Mouse (Mus musculus): ENCODE measurements around the gene Arl4a.

Gene Arl4a

DNA sequence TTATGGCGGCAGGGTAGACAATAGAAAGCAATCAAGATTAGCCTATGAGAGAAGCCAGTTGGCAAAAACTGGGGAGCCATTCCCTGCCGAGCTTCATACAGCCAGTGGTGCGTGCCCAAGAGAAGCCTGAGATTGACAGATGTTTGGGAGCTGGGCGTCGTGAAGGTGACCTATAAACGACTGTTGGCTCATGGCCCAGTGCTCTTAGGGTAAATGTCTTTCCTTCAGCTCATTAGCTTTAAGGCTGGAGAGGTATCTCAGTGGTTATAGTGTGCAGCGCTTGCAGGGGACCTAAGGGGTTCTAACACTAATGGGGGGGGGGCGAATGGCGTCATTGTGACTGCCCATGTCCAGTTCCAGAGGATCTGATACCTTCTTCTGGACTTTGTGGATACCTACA, 21.8 kb downstream of the Arl4a start:
- in situ Hi-C loops (cut with MboI, MseI) = loop anchor here (25.0 kb wide), 1 partner anchor 1229 kb away; the partner anchor contains the start of gene Etv1

DNA sequence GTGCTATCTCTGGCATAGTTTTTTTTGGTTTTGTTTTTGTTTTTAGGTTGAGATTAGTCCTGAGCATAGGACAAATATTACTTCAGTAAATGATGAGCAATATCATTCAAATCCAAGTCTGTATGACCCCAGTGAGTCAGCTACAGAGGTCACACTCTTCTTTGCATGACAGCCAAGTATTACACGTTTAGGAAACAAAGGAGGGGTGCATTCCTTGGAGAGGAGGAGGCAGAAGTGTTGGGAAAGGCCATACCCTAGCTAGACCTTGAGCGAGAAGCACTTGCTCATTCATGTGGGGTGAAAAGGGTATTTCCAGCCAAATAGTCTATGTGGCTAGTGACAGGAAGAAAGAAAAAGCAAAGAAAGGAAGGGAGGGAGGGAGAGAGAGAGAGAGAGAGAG, 28.0 kb downstream of the Arl4a start:
- in situ Hi-C loops (cut with MboI, MseI) = loop anchor here (25.0 kb wide), 1 partner anchor 1223 kb away; the partner anchor contains the start of gene Etv1

DNA sequence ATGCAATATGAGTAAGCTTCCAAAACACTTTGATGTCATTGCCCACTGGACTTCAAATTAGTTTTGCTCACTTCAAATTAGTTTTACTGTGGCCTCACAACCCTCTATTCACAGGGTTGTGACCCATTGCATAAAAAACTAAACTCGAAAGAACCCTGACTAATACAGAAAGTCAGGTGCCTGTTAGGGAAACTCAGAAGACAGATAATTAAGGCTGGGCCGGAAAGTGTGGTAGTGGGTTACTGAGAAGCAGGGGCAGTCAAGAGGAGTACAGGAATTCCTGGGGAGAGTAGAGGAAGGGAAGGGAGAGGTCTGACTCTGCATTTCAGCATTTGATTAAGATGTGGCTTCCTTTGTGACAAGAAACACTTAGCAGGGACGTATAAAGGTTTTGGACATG, 29.4 kb downstream of the Arl4a start:
- in situ Hi-C loops (cut with MboI, MseI) = loop anchor here (25.0 kb wide), 1 partner anchor 1221 kb away; the partner anchor contains the start of gene Etv1

DNA sequence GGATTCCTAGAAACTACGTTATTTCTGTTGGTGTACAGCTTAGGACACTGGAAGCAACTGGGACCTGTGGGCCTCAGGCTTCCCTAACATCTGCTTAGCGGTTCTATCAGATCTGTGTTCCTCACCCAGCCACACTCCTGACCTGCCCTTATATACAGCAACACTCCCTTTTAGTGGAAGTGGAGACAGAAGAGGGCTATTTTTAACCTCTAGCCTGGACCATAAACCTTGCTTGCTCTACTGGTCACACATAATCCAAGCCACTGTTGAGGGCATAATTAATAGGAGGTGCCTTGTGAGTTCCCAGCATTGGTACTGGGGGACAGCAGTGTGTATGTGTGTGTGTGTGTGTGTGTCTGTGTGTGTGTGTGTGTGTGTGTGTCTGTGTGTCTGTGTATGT, 33.1 kb downstream of the Arl4a start:
- in situ Hi-C loops (cut with MboI, MseI) = loop anchor here (25.0 kb wide), 1 partner anchor 1217 kb away; the partner anchor contains the start of gene Etv1

DNA sequence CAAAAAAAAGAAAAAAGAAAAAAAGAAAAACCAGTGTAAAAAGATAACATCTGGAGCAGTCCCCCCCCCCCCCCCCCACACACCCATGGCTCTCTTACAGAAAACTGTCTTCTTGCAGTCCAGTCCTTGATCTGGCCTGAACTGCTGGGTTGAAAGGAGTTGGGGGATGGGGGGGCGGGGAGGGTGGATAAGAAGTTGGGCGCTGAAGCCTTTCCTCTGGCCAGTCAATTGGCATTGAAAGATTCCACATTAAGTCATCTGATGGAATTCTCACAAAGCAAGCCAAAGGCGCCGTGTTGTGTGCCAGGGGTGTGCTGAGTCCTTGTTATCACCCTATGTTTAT, 39.0 kb downstream of the Arl4a start:
- in situ Hi-C loops (cut with MboI, MseI) = no loop called here

DNA sequence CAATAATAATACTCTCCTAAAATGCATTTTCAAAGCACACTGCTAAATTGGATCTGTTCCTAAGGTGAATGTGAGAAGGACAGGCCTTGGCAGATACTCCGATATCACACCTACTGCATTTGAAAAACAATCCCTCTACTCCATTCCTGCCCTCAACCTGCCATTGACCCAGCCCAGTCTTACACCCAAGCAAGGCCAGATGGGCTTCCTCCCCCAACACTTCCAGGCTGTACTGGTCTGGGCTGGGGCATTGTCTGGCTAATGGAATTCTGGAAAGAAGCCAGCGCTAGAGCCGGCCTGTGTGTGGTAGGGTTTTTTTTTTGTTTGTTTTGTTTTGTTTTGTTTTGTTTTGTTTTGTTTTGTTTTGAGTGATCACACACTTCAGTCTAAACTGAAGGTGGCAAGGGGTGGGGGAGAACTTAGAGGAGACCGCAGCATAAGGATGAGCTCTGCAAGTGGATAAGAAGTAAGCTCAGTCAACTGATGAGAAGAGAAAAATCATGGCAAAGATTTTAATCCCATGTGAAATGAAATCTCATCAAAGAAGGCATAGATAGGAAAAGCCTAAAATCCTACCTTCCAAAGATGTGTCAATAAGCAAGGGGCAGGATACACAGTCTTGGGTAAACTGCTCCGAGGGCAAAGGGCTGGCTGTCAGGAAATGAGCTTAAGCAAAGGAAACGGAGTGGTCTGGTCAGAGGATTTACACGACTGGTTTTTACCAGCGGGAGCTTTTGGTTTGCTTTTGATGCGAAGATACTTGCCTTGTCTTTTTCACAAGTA, 39.6 kb downstream of the Arl4a start:
- in situ Hi-C loops (cut with MboI, MseI) = no loop called here

DNA sequence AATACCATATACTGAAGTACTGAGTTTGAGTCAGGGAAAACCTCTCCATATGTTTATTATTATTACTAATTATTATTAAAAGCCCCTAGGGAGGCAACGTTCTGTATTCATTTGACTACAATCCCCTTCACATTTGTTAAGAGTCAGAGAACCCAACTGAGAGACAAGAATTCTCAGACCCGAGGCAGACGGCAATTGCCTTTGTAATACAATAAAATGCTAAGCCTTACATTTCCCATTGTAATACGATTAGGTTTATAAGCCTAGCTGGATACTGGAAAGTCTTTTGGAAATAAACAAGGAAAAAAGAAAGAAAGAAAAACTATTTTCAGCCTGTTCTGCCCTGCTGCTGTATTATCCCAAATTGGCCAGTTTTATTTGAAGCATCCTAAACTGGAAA, 40.2 kb downstream of the Arl4a start:
- in situ Hi-C loops (cut with MboI, MseI) = no loop called here

DNA sequence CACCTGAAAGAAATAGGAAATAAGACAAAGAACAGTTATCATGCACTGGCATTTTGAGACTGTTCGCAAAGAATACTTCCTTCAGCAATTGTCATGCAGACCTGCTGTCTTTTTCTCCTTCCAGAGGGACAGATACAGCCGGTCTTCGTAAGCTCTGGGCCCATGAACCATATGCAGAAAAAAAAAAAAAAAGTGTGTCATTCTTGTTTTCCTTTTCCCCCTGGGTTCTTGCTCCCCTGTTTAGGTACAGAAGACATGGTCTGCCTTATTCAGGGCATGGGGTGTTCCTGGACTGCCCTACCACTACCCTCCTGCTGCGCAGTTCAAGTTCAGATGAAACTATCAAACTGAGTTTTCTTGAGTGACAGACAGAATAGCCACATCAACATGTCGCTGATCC, 41.8 kb downstream of the Arl4a start:
- in situ Hi-C loops (cut with MboI, MseI) = no loop called here

DNA sequence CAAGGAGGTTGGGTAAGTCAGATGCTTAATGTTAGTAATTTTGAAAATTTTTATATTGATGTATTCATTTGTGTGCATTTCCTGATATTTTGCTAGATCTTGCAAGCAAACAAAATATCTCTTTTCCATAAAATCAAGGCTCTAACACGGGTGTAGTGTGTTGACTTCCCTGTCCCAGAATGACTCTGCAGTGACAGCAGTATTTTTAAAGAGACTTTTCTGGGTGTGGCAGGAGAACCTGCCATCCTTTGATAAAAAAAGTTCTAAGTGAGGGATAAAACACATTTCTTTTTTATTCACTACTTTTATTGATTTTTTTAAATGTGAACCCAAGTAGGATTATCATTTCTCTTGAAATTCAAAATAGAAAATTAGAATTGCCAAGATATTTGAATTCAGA, 42.2 kb downstream of the Arl4a start:
- in situ Hi-C loops (cut with MboI, MseI) = no loop called here

DNA sequence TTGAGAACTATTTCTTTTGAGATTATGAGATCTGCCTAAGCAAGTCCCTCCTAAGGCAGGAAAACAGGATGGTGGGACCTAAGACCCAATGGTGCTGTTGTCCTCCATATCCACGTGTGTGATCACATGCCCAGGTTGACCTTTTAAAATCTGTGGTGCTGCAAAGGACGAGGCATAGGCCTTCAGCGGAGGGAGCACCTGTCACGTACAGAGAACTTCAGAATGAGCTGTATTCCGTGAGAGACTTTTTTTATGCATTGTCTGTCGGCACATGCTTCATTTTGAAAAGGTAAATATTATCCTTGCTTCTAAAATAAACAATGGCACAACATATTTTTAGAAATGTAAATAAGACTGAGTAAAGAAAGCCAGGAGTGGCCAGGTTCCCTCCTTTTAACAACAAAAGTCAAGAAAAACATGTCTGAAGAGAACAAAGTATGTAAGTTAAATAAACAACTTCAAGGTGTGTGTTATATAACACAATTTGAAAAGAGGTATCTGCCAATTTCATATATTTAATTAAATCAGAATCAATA, 45.0 kb downstream of the Arl4a start:
- in situ Hi-C loops (cut with MboI, MseI) = no loop called here

DNA sequence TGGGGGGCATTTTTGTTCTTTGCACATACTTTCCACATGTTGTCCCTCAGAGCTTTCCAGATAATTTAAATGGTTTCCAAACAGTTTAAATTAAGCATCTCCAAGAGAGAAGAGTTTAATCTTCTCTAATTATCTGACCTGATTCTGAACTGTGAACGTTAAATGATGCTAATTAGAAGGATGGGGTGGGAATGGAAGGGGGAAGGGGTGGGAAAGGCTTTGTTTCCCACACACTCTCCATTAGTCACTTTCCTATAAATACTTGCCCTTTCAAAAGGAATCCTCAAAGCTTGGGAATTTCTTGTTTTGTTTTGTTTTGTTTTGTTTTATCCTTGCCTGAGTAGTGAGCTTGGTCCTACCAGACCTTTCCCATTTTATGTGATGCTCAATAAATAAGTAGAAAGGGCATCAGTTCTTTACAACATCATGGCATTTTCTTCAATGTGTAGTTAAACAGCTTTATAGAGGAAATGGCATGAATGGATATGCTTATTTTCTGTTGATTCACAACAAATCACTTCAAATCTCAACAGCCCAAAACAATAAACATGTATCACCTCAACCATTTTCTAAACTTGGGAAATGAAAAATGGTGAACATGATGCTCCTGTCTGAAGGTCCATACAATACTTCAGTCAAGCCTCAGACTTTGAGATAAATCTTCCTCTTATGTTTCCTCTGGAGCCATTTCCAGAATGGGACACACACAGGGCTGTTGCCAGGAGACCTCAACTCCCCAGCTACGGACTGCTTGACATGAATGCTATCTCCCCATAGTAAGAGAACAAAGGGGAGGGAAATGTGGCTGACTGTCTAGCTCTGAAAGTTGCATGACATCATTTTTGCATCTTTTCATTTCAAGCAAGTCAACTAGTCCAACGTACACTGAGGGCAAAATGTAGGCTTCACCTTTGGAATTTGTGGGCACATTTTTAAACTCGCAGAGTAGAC, 46.7 kb downstream of the Arl4a start:
- in situ Hi-C loops (cut with MboI, MseI) = no loop called here

DNA sequence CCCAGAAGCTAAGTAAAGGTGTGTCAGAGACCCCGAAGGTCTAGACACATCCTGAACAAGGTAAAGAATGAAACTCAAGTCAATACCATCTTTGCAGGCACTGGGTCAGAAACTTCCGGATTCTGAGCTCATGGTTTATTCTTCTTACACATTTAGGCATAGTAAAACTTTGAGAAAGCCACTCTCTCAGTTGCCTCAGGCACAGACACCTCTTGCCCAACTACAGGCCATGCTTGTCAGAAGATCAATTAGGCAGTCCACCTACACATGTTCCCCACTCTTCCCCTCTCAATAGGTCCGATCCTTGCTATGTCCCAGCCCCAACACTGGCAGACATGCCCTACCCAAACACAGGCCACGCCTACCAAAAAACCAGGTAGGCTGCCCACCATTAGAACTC, 48.7 kb downstream of the Arl4a start:
- in situ Hi-C loops (cut with MboI, MseI) = no loop called here

DNA sequence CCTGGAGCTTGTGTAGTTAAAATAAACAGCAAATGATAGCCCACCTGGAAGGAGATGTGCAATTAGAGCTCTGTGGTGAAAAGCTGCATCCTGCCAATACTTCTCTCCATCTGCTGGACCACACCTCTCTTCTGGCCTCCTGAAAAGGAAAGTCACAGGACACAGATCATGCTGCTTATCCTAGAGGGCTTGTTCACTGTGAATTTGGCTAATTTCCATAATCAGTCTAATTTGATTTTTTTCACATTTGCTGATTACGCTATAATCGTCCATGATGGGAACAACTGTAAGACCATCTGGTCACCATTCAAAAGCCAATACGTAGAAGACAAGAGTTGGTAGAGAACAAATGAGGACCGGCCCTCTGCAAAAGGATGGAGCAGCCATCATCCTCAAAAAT, 50.6 kb downstream of the Arl4a start:
- in situ Hi-C loops (cut with MboI, MseI) = no loop called here

DNA sequence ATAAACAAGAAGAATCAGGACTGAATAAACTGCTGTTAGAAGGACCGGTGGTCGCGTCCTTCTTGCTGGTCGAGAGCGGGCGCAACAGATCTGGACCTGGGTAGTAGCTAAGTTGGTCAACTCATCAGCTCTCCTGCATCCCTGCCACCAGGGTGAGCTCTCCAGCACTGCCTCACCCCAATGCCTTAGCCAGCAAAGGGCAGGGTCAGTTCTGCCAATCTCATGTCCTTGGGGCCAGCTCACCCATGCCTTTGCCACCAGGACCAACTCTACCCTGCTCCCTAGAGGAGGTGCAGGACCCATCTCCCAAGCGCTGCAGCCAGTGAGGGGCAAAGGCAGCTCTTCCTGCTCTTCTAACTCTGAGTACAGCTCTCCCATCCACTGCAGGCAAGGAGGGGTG, 52.2 kb downstream of the Arl4a start:
- in situ Hi-C loops (cut with MboI, MseI) = no loop called here

DNA sequence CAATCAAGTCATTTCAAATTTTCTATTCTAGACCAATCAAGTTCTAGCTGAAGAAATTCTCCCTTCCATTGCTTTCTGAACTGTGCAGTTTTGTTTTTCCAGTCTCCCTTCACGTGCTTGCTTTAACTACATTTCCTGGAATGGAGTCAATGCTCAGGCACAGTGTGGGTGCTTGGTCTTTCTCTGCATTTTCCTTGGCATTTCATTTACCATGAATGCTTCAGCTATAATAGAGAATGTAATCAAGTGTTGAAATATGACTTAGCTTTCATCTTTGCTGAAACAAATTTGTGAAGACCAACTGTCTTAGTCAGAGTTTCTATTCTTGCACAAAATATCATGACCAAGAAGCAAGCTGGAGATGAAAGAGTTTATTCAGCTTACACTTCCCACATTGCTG, 58.0 kb downstream of the Arl4a start:
- in situ Hi-C loops (cut with MboI, MseI) = no loop called here

DNA sequence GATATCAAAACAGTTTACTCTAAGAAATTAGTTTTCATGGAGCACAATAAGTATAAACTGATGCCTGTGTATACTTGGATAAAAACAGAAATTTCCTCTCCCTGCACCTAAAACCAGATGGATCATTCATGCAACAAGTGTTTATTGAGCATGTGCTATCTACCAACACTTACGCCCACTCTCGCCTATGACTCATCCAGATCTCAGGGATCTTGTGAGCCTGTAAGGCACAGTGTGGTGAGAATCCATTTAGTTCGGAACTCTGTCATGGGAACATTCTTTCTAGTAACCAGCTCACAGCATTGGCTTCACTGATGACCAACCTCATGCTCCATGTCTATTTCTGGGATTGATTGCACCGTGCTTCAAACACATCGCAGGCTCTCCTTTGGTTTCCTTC, 58.8 kb downstream of the Arl4a start:
- in situ Hi-C loops (cut with MboI, MseI) = no loop called here

DNA sequence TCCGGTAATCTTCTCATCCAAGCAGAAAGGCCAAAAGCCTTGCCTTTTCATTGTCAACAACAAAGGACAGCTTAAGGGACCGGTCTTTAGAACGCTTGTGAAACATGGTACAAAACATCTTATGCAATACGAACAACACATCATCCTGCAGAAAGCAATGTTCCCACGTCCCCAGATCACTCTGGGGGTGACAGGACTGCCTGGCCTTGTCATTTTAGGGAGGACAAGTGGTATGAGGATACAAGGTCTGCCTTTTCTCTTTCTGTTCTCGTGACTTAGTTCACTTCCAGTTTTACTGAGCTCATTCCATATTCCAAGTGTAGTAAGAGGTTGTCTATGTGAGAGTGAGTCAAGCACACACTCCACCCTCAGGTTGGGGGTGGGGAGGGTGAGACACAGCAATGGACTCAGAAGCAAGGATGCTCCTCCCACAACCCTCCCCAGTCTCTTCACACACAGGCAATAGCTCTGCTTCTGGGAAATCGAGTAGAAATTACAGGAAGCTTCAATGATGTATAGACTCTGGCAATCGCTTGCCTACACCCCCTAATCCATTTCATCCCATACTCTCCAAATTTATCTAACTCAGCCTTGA, 59.7 kb downstream of the Arl4a start:
- in situ Hi-C loops (cut with MboI, MseI) = no loop called here

DNA sequence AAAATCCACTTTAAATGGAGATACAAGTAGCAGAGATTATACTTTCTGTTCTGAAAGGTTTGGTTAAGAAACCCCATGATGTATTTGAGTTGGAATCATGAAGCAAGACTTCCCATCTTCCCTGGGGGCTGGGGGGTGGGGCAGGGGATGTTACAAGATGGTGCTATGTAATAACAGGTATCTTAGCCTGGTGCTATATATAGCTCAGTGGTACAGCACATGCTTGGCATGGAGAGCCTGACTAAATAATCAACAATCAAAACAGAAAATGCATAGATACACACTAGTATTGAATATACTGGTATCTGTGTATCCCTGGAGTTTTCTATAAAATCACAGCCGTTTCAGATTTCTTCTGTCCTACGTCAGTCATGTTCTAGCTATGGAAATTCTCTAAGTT, 61.4 kb downstream of the Arl4a start:
- in situ Hi-C loops (cut with MboI, MseI) = no loop called here

DNA sequence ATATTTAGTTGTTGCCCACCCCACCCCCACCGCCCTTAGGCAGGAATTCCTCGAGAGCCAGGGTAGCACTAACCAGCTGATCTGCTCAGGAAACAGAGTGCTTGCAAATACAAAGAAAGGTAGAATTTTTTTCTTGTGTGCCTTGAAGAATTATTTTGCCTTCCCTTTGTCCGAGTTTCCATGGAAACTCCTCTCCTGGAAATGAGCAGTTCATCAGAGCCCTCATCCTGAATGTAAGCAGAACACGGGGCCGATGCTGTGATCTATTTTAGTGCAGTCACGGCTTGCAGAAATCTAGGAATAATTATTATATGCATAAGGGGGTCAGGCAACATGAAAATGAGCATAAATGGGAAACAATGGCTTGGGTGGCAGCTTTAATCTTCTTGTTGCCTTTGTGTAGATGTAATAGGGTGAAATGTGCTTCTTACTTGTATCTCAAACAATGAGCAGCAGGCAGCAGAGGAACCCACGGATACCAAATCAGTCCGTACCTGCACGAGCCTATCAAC, 61.9 kb downstream of the Arl4a start:
- in situ Hi-C loops (cut with MboI, MseI) = no loop called here

DNA sequence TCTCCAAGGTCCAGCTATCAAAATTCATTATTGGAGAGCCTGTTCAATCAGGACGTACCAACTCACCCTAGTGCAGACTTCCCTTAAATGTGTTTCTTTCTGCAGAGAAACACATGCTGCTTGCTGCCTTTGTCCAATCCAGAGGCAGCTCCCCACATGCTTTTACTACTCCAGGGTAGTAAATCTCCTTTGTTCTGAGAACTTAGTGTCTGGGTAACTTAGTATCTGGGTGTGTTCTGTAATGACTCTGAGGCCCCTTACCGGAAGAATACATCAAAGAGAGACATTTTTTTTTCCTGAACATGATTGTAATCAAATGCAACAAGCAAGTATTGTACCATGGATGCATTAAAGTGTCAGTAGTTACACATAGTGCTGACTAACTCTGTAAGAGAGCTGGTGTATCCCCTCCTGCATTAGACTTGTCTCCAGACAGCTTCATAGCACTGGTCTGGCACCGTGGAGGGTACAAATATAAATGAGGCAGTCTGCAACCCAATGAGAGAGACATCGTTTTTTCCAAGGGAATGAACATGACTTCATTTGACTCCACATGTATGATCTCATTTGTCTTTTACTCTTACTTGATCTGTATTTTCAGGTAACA, 62.7 kb downstream of the Arl4a start:
- in situ Hi-C loops (cut with MboI, MseI) = no loop called here

DNA sequence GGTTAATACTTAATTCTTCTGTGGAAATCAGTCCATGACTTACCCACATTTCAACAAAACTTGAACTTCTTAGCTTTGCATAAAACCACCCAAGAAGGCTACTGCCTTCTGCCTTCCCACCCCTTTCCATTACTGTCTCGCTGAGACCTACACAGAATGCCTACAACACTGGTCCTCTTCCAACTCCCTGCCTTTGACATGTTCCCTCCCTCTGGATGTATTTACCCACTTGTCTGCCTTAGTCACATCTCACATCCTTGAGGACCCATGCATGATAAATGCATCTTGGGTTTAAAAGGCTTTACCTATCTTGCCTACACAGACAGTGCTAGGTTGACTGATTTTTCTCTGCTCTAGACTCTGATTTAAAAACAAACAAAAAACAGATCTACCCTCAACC, 63.6 kb downstream of the Arl4a start:
- in situ Hi-C loops (cut with MboI, MseI) = no loop called here

All from regulatory T cell (primary cell).